In genomic region chr7:60003006-60003865, GRCm38 (mm10) we compare ENCODE assay signal across 9 mouse cellular contexts. TPM values are rescaled to one million over a fixed set of nuclear protein-coding genes. Genes with fewer than 3 reads are reported as not detected.
DNase-seq lines count a peak whose midpoint lies in the region; ATAC-seq and TF ChIP-seq lines count a peak whose summit lies in the region.
"Had no signal": no experiment of that assay in that cellular context is flagged by ENCODE, and none has a peak within 500 bp of the region (broad histone marks: within the 10 kb centered on the region; RNA-seq: fewer than 3 reads in every experiment).

No protein-coding gene starts in this region.

- WGBS in heart, embryonic 14.5 days, result 49% methylated on average over 12 of the region's 12 CpGs
- 53% methylated on average over 12 of the region's 12 CpGs for WGBS in midbrain, embryonic 11.5 days

- peaks cover 2 to 4% of the 10 kb centered on the region in 2 experiments; a peak in 1 of 4 replicates for H3K4me1 ChIP-seq in heart, embryonic 14.5 days (ENCODE audit: control insufficient read depth in 2 of 2, insufficient read depth in 2 of 2, low read length in 2 of 2)
- no peaks in the 10 kb centered on the region for H3K4me1 ChIP-seq in midbrain, embryonic 11.5 days (ENCODE audit: control insufficient read depth, insufficient read depth, low read length)

- H3K36me3 ChIP-seq in heart, embryonic 14.5 days (ENCODE audit: control insufficient read depth, insufficient read depth, low read length), result no peaks in the 10 kb centered on the region
- no peaks in the 10 kb centered on the region for H3K36me3 ChIP-seq in midbrain, embryonic 11.5 days (ENCODE audit: control insufficient read depth, insufficient read depth, low read length)

- H3K4me3 ChIP-seq in gastrocnemius, adult 2 months, result peak overlapping the region; percentile 81
- H3K4me3 ChIP-seq in heart, embryonic 14.5 days (ENCODE audit: control insufficient read depth in 1 of 2, insufficient read depth in 1 of 2, low read depth in 1 of 2, low read length in 2 of 2), result peak overlapping the region; percentile 55 to 62
- peak overlapping the region; percentile 57 for H3K4me3 ChIP-seq in midbrain, embryonic 11.5 days (ENCODE audit: low read depth, low read length)

- DNase-seq in gastrocnemius, adult 2 months, result no peak
- no peak for DNase-seq in gastrocnemius, postnatal 25 days
- DNase-seq in cerebellum, postnatal 14 days, result peak; percentile 64 to 69
- peak; percentile 28 to 42 for DNase-seq in layer of hippocampus, postnatal 10 days (ENCODE audit: low spot score in 2 of 2)
- DNase-seq in midbrain, embryonic 11.5 days (ENCODE audit: low spot score, missing footprints), result peak; percentile 88
- DNase-seq in telencephalon, adult 2 months (ENCODE audit: low read depth, low spot score), result peak; percentile 43
- DNase-seq in adipocyte (ENCODE audit: low spot score), result no peak

- intact Hi-C loops in gastrocnemius, adult 2 months (cut with DNase I), result no loop called here

- H3K27ac ChIP-seq in gastrocnemius, adult 2 months, result no peak overlapping the region
- no peak overlapping the region for H3K27ac ChIP-seq in heart, embryonic 14.5 days (replicated peaks in 1 of 2; ENCODE audit: control insufficient read depth in 1 of 2, insufficient read depth in 1 of 2, low read depth in 2 of 2, low read length in 2 of 2)
- peak overlapping the region; percentile 71 for H3K27ac ChIP-seq in midbrain, embryonic 11.5 days (ENCODE audit: low read depth, low read length)

- H3K9ac ChIP-seq in heart, embryonic 14.5 days (ENCODE audit: low read length), result peak overlapping the region; percentile 72
- H3K9ac ChIP-seq in midbrain, embryonic 11.5 days (ENCODE audit: low read length), result peak overlapping the region; percentile 69

- H3K27me3 ChIP-seq in heart, embryonic 14.5 days (ENCODE audit: control insufficient read depth, insufficient read depth, low read length), result no peaks in the 10 kb centered on the region
- H3K27me3 ChIP-seq in midbrain, embryonic 11.5 days (ENCODE audit: control insufficient read depth, insufficient read depth, low read length), result no peaks in the 10 kb centered on the region

- ATAC-seq in heart, embryonic 14.5 days (ENCODE audit: insufficient number of reproducible peaks, insufficient read depth, low FRiP score, low read depth), result no peak
- ATAC-seq in midbrain, embryonic 11.5 days (ENCODE audit: low FRiP score), result peak; percentile 70

- H3K4me2 ChIP-seq in heart, embryonic 14.5 days (ENCODE audit: low read length), result peak overlapping the region; percentile 68
- peak overlapping the region; percentile 45 for H3K4me2 ChIP-seq in midbrain, embryonic 11.5 days

- TF ChIP-seq CTCF in gastrocnemius, adult 2 months (IDR thresholded peaks at IDR 0.05), result no peak

- peaks cover 17% of the 10 kb centered on the region for H3K9me3 ChIP-seq in heart, embryonic 14.5 days (ENCODE audit: control insufficient read depth, low read length)
- no peaks in the 10 kb centered on the region; the same call in none of the 2 replicates for H3K9me3 ChIP-seq in midbrain, embryonic 11.5 days (ENCODE audit: control insufficient read depth, low read length)

RNA-seq across cellular contexts. Expression of gene Snurf, which starts 1.6 kb away (rescaled TPM):
- total RNA-seq in gastrocnemius, adult 2 months (2021), result 100 to 1,000 TPM; 155 to 244 TPM
- 100 to 1,000 TPM; 125 to 129 TPM for total RNA-seq in gastrocnemius, postnatal 25 days (2021)
- 38.0 and 38.8 TPM in 2 replicates for polyA plus RNA-seq in heart, embryonic 14.5 days (2014; fragmentation: Nextera tagmentation; extraction: Ambion mirVana)
- total RNA-seq in layer of hippocampus, postnatal 10 days (2021), result 1,000 to 10,000 TPM; 1,711 to 2,253 TPM
- 167 and 188 TPM in 2 replicates for polyA plus RNA-seq in midbrain, embryonic 11.5 days (2014; fragmentation: Nextera tagmentation; extraction: Ambion mirVana)
- polyA plus RNA-seq: C2C12 had no signal

RNA-seq across cellular contexts. Expression of gene Gm38393, which starts 1.6 kb away (rescaled TPM):
- 1 to 10 TPM; 3.9 to 5.4 TPM for total RNA-seq in gastrocnemius, adult 2 months (2021)
- 1 to 10 TPM; 1.2 to 2.5 TPM for total RNA-seq in gastrocnemius, postnatal 25 days (2021)
- 0.27 and 0.55 TPM in 2 replicates for polyA plus RNA-seq in heart, embryonic 14.5 days (2014; fragmentation: Nextera tagmentation; extraction: Ambion mirVana)
- 10 to 100 TPM; 75.3 to 91.2 TPM for total RNA-seq in layer of hippocampus, postnatal 10 days (2021)
- polyA plus RNA-seq in midbrain, embryonic 11.5 days (2014; fragmentation: Nextera tagmentation; extraction: Ambion mirVana), result 1.6 and 2.2 TPM in 2 replicates

Comparison
In these comparisons a context has a peak if more than half of its experiments do, and no peak if none do; other contexts are left out.
1. DNase-seq: peak in cerebellum, postnatal 14 days (2 of 2), layer of hippocampus, postnatal 10 days (2 of 2), midbrain, embryonic 11.5 days (single experiment) and telencephalon, adult 2 months (single experiment); none in gastrocnemius, adult 2 months (single experiment), gastrocnemius, postnatal 25 days (single experiment) and adipocyte (single experiment).
2. RNA of gene Snurf, which starts 1.6 kb away (total RNA-seq): 1,711 to 2,253 TPM in layer of hippocampus, postnatal 10 days; 155 to 244 TPM in gastrocnemius, adult 2 months and 125 to 129 TPM in gastrocnemius, postnatal 25 days; every median in the first group is over 4 times any median in the second.
3. RNA of gene Gm38393, which starts 1.6 kb away (total RNA-seq): 75.3 to 91.2 TPM in layer of hippocampus, postnatal 10 days; 3.9 to 5.4 TPM in gastrocnemius, adult 2 months and 1.2 to 2.5 TPM in gastrocnemius, postnatal 25 days; every median in the first group is over 10 times any median in the second.
4. Peak in every context shown above with its lines, with median percentiles within 50 percentile points of each other: H3K4me3 ChIP-seq.